Mouse (Mus musculus): ENCODE measurements at regions not wholly inside any gene's neighbourhood (a gene's known extent, or its start where the extent isn't known, plus 50 kb on each side); places are given as distances from the start of the nearest gene placed in this dataset.
A peak's percentile ranks its signal among the peaks of the same experiment; 100 is the strongest.

DNA sequence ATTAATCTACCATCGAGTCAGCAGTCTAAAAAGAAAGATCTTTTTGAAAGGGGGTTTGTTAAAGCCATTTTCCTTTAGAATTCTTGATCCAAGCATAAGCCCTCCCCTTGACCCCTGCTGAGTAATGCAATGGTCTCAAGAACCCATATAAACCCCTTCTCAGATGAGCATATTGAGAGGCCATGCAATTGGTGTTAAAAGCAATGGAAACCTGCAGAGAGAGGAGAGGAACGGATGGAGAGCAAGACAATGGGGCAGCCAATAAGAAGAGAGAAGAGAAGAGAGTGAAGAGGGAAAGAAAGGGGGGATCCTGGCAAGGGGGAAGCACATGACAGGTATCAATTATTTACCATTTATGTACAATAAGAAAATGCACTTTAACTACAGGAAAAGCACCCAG, 201.7 kb upstream of the Creb1 start:
- Histone ChIP-seq H3K27ac (ENCODE audit: insufficient read depth, low read depth, low read length) (no peak overlapping the region), H3K4me1 (ENCODE audit: control insufficient read depth, insufficient read depth, low read length) (no peaks in the 10 kb centered on the region), H3K4me3 (ENCODE audit: insufficient read depth, low read depth, low read length) (no peak overlapping the region)
- no peak for TF ChIP-seq POLR2A (IDR thresholded peaks at IDR 0.05; ENCODE audit: insufficient read depth, low read depth, low read length)
- TF ChIP-seq CTCF (IDR thresholded peaks at IDR 0.05; ENCODE audit: insufficient read depth, low read depth, low read length) = no peak
- 61% methylated on average over 2 of the region's 2 CpGs for WGBS

DNA sequence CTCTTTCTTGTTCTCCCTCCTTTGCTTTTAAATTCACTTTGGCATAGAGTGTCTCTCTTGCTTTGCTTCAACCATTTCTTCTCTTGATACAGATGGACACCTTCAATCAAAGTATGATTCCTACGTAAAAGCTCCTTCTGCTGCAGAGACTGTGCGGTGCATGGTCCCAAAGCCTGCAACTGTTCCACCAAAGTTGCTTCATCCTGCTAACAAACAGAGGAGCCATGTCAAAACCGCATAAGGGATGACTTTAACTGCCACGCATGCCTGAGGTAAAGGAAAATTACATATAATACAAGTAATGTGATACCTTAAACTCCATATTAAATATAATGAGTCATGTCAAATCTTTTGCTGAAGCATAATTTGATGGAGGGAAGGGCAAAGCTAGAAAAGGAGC, 200.1 kb upstream of the Klf7 start:
- Histone ChIP-seq H3K4me3 (ENCODE audit: insufficient read depth, low read depth, low read length) (no peak overlapping the region), H3K4me1 (ENCODE audit: control insufficient read depth, insufficient read depth, low read length) (no peaks in the 10 kb centered on the region), H3K27ac (ENCODE audit: insufficient read depth, low read depth, low read length) (no peak overlapping the region)
- TF ChIP-seq CTCF (IDR thresholded peaks at IDR 0.05; ENCODE audit: insufficient read depth, low read depth, low read length) (no peak), POLR2A (IDR thresholded peaks at IDR 0.05; ENCODE audit: insufficient read depth, low read depth, low read length) (no peak)
- 98% methylated on average over 4 of the region's 4 CpGs for WGBS

GRCm38 (mm10) chr1:64319155-64319582, 197.1 kb upstream of the Klf7 start:
- no peak overlapping the region for H3K4me3 ChIP-seq (ENCODE audit: insufficient read depth, low read depth, low read length)
- H3K27ac ChIP-seq (ENCODE audit: insufficient read depth, low read depth, low read length) = no peak overlapping the region
- H3K4me1 ChIP-seq (ENCODE audit: control insufficient read depth, insufficient read depth, low read length) = no peaks in the 10 kb centered on the region
- TF ChIP-seq POLR2A (IDR thresholded peaks at IDR 0.05; ENCODE audit: insufficient read depth, low read depth, low read length) (no peak), CTCF (IDR thresholded peaks at IDR 0.05; ENCODE audit: insufficient read depth, low read depth, low read length) (no peak)
- WGBS = 82% methylated on average over 3 of the region's 3 CpGs

DNA sequence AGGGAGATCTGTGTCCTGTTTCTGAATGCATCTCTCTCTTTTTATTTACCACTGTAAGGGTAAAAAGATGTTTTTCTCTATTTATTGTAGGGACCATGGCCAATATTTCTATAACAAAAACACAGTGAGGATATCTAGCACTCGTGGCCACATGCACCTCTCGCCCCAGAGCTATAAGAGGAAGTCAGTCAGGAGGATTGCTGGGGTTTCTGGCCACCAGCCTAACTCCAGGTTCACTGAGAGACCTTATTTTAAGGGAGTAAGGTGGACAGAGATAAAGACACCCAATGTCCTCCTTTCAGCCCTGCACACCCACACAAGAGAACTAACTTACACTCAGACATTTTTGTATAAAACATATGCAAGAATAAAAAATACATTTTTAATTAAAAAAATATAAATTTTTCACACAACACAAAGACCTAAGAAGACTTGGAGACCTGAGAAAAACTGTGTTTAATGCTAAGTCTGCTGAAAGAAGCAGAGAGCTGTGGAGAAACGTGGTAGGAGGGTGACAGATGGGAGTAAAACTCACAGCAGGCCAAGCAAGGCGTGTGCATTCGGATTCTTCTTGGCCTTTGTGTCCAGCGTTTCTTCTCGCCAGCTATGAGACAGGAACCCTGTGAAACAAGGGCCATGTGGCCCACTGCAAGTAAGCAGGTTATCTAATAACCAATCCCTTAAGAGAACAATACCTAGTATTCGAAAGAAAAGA, 196.5 kb upstream of the Klf7 start:
- WGBS = 85% methylated on average over 8 of the region's 8 CpGs
- TF ChIP-seq CTCF (IDR thresholded peaks at IDR 0.05; ENCODE audit: insufficient read depth, low read depth, low read length) = no peak
- TF ChIP-seq POLR2A (IDR thresholded peaks at IDR 0.05; ENCODE audit: insufficient read depth, low read depth, low read length) = no peak
- Histone ChIP-seq H3K27ac (ENCODE audit: insufficient read depth, low read depth, low read length) (no peak overlapping the region), H3K4me3 (ENCODE audit: insufficient read depth, low read depth, low read length) (no peak overlapping the region), H3K4me1 (ENCODE audit: control insufficient read depth, insufficient read depth, low read length) (no peaks in the 10 kb centered on the region)

GRCm38 (mm10) chr1:64317032-64317636, 195.1 kb upstream of the Klf7 start:
- no peak overlapping the region for H3K4me3 ChIP-seq (ENCODE audit: insufficient read depth, low read depth, low read length)
- TF ChIP-seq POLR2A (IDR thresholded peaks at IDR 0.05; ENCODE audit: insufficient read depth, low read depth, low read length) = no peak
- no peak for TF ChIP-seq CTCF (IDR thresholded peaks at IDR 0.05; ENCODE audit: insufficient read depth, low read depth, low read length)
- no peaks in the 10 kb centered on the region for H3K4me1 ChIP-seq (ENCODE audit: control insufficient read depth, insufficient read depth, low read length)
- H3K27ac ChIP-seq (ENCODE audit: insufficient read depth, low read depth, low read length) = no peak overlapping the region
- WGBS = 92% methylated on average over 5 of the region's 5 CpGs

- TF ChIP-seq CTCF (IDR thresholded peaks at IDR 0.05; ENCODE audit: insufficient read depth, low read depth, low read length) (no peak), POLR2A (IDR thresholded peaks at IDR 0.05; ENCODE audit: insufficient read depth, low read depth, low read length) (no peak)
- H3K27ac ChIP-seq (ENCODE audit: insufficient read depth, low read depth, low read length) = no peak overlapping the region
- no peak overlapping the region for H3K4me3 ChIP-seq (ENCODE audit: insufficient read depth, low read depth, low read length)
- 69% methylated on average over 3 of the region's 3 CpGs for WGBS
- H3K4me1 ChIP-seq (ENCODE audit: control insufficient read depth, insufficient read depth, low read length) = no peaks in the 10 kb centered on the region
These were observed 189.3 kb upstream of the Klf7 start for GRCm38 (mm10) chr1:64311371-64311770.

DNA sequence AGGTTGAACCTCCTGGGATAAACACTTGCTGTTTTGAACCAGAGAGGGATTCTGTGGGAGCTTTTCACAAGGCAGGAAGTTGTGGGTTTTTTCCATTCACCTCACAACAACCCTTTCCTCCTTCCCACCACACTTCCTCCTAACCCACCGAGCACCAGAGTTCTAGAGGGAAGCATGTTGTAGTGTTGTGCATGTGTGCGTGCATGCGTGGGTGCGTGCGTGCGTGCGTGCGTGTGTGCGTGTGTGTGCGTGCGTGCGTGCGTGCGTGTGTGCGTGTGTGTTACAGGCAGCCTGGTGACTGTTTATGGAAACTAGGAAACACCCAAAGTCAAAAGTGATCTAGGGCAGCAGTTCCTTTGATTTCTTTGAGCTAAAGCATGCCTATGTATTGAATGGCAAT, 186.5 kb upstream of the Klf7 start:
- TF ChIP-seq POLR2A (IDR thresholded peaks at IDR 0.05; ENCODE audit: insufficient read depth, low read depth, low read length) = no peak
- TF ChIP-seq CTCF (IDR thresholded peaks at IDR 0.05; ENCODE audit: insufficient read depth, low read depth, low read length) = no peak
- Histone ChIP-seq H3K4me3 (ENCODE audit: insufficient read depth, low read depth, low read length) (no peak overlapping the region), H3K27ac (ENCODE audit: insufficient read depth, low read depth, low read length) (no peak overlapping the region), H3K4me1 (ENCODE audit: control insufficient read depth, insufficient read depth, low read length) (peaks cover 8% of the 10 kb centered on the region)
- 95% methylated on average over 15 of the region's 15 CpGs for WGBS

DNA sequence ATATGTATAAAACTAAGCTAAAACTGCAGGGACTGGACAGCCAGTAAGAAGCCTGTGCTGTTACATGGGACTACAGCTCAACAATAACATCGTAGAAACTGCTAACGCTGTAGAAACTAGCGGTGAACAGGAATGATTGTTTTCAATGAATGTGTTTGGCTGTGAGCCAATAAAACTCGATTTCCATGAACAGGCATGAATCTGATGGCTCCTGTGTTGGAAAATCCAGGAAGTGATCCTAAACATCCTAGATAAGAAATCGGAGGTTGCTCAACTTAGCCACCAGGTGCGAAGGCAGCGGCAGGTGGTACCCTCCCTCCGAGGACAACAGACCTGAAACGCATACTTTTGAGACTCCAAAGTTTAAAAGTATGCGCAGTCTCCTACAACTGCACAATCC, 186.0 kb upstream of the Klf7 start:
- TF ChIP-seq POLR2A (IDR thresholded peaks at IDR 0.05; ENCODE audit: insufficient read depth, low read depth, low read length) (no peak), CTCF (IDR thresholded peaks at IDR 0.05; ENCODE audit: insufficient read depth, low read depth, low read length) (no peak)
- WGBS = 51% methylated on average over 10 of the region's 10 CpGs
- H3K27ac ChIP-seq (ENCODE audit: insufficient read depth, low read depth, low read length) = no peak overlapping the region

GRCm38 (mm10) chr1:64305427-64306213, 183.5 kb upstream of the Klf7 start:
- Histone ChIP-seq H3K27ac (ENCODE audit: insufficient read depth, low read depth, low read length) (peak overlapping the region; percentile 49), H3K4me3 (ENCODE audit: insufficient read depth, low read depth, low read length) (no peak overlapping the region), H3K4me1 (ENCODE audit: control insufficient read depth, insufficient read depth, low read length) (peaks cover 11% of the 10 kb centered on the region)
- 20% methylated on average over 13 of the region's 13 CpGs for WGBS
- no peak for TF ChIP-seq POLR2A (IDR thresholded peaks at IDR 0.05; ENCODE audit: insufficient read depth, low read depth, low read length)

More for the DNA sequence above, 186.0 kb upstream of the Klf7 start:
- Histone ChIP-seq H3K4me1 (ENCODE audit: control insufficient read depth, insufficient read depth, low read length) (peaks cover 8% of the 10 kb centered on the region), H3K4me3 (ENCODE audit: insufficient read depth, low read depth, low read length) (no peak overlapping the region)
